Mouse (Mus musculus) testis, adult 2 months (tissue): ENCODE results near the gene Pip5k1b.

ENCODE experiments used
- CTCF ChIP-seq: fragments of 200-500 bp; IDR thresholded peaks from 2 replicates; pipeline ENCODE4 v1.5.1; 2012; ENCODE audit warnings: low read depth, mild to moderate bottlenecking, inconsistent platforms, low read length, moderate library complexity; ENCODE audit not compliant: control insufficient read depth, insufficient read depth, insufficient replicate concordance
- POLR2A ChIP-seq: fragments of 200-500 bp; IDR thresholded peaks from 2 replicates; pipeline ENCODE4 v1.6.1; 2012; ENCODE audit warnings: low read depth, mild to moderate bottlenecking, inconsistent platforms, low read length, moderate library complexity; ENCODE audit not compliant: control insufficient read depth

GRCm38 (mm10) chr19:24301768-24302148 lies 253.9 kb downstream of the Pip5k1b start:
- TF ChIP-seq CTCF (no peak), POLR2A (no peak)
